Mouse (Mus musculus) heart, embryonic 11.5 days (tissue): ENCODE data around the gene Rai1. TPM values are rescaled to one million over a fixed set of nuclear protein-coding genes. Genes with fewer than 3 reads are reported as not detected.
A peak's percentile ranks its signal among the peaks of the same experiment; 100 is the strongest.

Experiments
- ATAC-seq: fragments of 200-750 bp; cut with Nextera tagmentation; replicated peaks from 2 replicates; pipeline ENCODE4 v1.8.0; 2017; ENCODE audit warnings: moderate library complexity; ENCODE audit not compliant: insufficient number of reproducible peaks, low FRiP score, low TSS enrichment
- H3K27ac ChIP-seq: fragments of 300-500 bp; sonication (generic); 2 replicates; pipeline ENCODE4 v1.5.1; 2014; ENCODE audit warnings: mild to moderate bottlenecking, low read depth, low read length
- H3K27me3 ChIP-seq: fragments of 300-500 bp; sonication (generic); 2 replicates; pipeline ENCODE4 v1.6.1; 2014; ENCODE audit warnings: mild to moderate bottlenecking, low read length, mixed read lengths; ENCODE audit not compliant: control insufficient read depth, insufficient read depth
- H3K36me3 ChIP-seq: fragments of 300-500 bp; sonication (generic); 2 replicates; pipeline ENCODE4 v1.6.1; 2014; ENCODE audit warnings: mild to moderate bottlenecking, low read length, moderate library complexity, mixed read lengths; ENCODE audit not compliant: control insufficient read depth, insufficient read depth
- H3K4me1 ChIP-seq: fragments of 300-500 bp; sonication (generic); 2 replicates; pipeline ENCODE4 v1.6.1; 2014; ENCODE audit warnings: low read length; ENCODE audit not compliant: control insufficient read depth, insufficient read depth
- H3K4me2 ChIP-seq: fragments of 300-500 bp; sonication (generic); 2 replicates; pipeline ENCODE4 v1.6.1; 2014; ENCODE audit warnings: mild to moderate bottlenecking, moderate library complexity
- H3K4me3 ChIP-seq: fragments of 300-500 bp; sonication (generic); 2 replicates; pipeline ENCODE4 v1.5.1; 2014; ENCODE audit warnings: low read depth, low read length
- H3K9ac ChIP-seq: fragments of 300-500 bp; sonication (generic); 2 replicates; pipeline ENCODE4 v1.6.1; 2014; ENCODE audit warnings: mild to moderate bottlenecking, low read depth, low read length, moderate library complexity
- H3K9me3 ChIP-seq: fragments of 300-500 bp; sonication (generic); replicated peaks from 2 replicates; pipeline ENCODE4 v1.6.1; 2016; ENCODE audit warnings: low read length; ENCODE audit not compliant: control insufficient read depth
- WGBS: fragments of 180-500 bp; shearing (Covaris S2); extraction: QIAGEN DNeasy Blood & Tissue Kit; methylation state at CpG from one replicate; pipeline ENCODE4 v1.1.7; 2014; ENCODE audit not compliant: insufficient replicate concordance; 5-methylcytosine and 5-hydroxymethylcytosine counted together
- polyA plus RNA-seq: library from polyadenylated mRNA; unstranded; fragments of >200 nt; fragmentation: Nextera tagmentation; extraction: Ambion mirVana; gene quantifications from 2 replicates; pipeline ENCODE4 v1.2.1, GENCODE M21; 2014

Rai1 gene
- 20.5 and 24.4 TPM in 2 replicates for polyA plus RNA-seq

DNA sequence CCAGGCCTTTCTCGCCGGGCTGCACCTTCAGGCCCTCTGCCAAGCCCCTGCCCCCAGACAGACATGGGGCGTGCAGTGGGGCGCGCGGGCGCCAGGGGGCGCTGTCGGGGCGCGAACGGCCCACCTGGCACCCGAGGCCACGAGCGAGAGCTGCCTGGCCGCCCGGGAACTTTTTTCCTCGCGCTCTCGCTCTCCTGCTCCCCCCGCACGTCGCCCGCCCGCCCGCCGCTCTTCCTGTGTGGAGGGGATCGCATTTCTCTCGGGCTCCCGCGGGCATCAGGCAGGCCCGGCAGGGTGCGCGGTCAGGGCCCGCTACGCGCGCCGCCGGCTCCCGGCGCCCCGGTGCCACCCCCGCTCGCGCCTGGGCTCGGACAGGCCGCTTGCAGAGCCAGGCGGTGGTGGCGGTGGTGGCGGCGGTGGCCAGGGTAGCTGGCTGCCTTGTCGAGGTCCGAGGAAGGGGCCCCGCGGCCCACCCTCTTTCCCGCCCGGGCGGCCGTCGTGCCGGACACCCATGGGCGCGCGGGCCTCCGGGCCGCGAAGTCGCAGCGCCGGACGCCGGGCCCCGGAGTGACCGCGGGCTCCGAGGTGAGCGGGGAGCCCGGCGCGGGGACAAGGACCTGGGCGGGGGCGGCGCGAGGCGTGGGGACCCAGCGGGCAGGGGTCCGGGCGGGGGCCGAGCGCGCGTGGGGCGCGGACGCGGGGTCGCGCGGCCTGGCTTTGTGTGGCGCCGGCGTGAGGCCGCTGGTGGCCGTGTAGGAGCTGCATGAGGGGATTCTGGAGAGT lies at the start of gene Rai1:
TSS of gene Rai1 (plus strand) at position 204 of the 783 bp plus-strand sequence.
- no peaks in the 10 kb centered on the region for H3K9me3 ChIP-seq
- WGBS, result under 1% methylated on average over 51 of the region's 105 CpGs
- H3K9ac ChIP-seq, result peak within 1 kb of the TSS; percentile 100
- ATAC-seq, result peak; percentile 72
- H3K36me3 ChIP-seq, result no peaks in the 10 kb centered on the region
- peaks cover 36% of the 10 kb centered on the region for H3K4me1 ChIP-seq
- peak within 1 kb of the TSS; percentile 95 for H3K4me3 ChIP-seq
- H3K4me2 ChIP-seq, result peak within 1 kb of the TSS; percentile 86
- H3K27ac ChIP-seq, result peak within 1 kb of the TSS; percentile 99
- H3K27me3 ChIP-seq, result no peaks in the 10 kb centered on the region

DNA sequence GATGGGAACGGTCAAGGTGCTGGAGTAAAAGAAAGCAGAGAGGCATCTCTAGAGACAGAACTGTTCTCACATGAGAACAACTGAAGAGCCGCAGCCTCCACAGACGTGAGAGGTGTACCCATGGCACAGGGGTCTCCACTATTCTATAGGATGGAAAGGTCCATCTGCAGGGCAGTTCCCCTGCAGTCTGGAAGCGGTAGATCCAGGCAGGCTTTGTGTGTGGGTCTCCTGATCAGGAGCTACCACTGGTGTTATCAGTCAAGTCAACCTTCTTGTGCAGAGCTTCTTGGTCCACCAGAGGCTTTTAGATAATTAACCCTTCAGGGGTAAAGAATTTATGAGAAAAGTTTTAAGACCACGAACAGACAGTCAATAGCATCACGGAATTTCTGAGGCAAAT lies 48.3 kb upstream of the Rai1 start:
- Histone ChIP-seq H3K27me3 (no peaks in the 10 kb centered on the region), H3K4me1 (0 out of 2 replicates have a peak, but pooled peaks cover 2% of the 10 kb centered on the region), H3K4me2 (no peak overlapping the region), H3K36me3 (no peaks in the 10 kb centered on the region), H3K9me3 (no peaks in the 10 kb centered on the region), H3K9ac (no peak overlapping the region), H3K4me3 (no peak overlapping the region), H3K27ac (no peak overlapping the region)
- ATAC-seq, result no peak
- WGBS, result 65% methylated on average over 6 of the region's 6 CpGs

DNA sequence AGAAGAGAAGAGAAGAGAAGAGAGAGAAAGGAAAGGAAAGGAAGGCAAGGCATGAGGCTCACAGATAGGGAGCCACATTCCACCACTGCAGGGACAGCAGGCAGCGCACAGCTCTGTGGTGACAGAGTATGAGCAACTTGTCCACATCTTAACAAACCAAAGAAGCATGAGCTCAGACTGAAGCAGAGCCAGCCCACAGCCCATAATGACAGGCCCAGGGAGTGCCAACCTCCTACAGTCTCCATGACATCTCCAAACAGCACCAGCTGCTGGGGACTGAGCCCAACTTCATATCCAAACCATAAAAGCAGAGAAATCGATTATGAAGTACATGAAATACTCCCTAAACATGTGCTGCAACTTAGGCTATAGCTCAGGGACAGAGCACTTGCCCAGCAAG lies 46.8 kb upstream of the Rai1 start:
- Histone ChIP-seq H3K4me1 (0 out of 2 replicates have a peak, but pooled peaks cover 2% of the 10 kb centered on the region), H3K27ac (no peak overlapping the region), H3K4me3 (no peak overlapping the region), H3K9ac (no peak overlapping the region), H3K36me3 (no peaks in the 10 kb centered on the region), H3K9me3 (no peaks in the 10 kb centered on the region), H3K27me3 (no peaks in the 10 kb centered on the region), H3K4me2 (no peak overlapping the region)
- whole genome bisulfite sequencing, result 64% methylated on average over 2 of the region's 2 CpGs
- ATAC-seq, result no peak

DNA sequence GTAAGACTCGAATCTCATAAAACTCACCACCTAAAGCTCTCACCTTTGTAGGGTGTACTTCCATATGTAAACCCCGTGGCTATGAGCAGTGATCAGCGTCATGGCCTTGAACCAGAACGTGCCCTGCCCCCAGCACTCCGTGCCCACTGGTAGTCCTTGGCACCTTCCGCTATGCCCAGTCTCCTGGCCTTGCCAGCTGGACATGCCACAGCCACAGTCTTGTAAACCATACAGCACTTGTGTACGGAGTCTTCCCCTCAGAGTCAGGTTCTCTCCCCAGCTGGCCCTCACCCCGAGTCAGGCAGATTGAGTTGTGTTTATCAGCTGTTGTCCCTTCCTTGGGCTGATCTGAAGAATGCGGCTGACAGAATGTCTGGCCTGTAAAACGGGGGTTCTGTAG lies 46.4 kb upstream of the Rai1 start:
- Histone ChIP-seq H3K4me3 (no peak overlapping the region), H3K4me1 (0 out of 2 replicates have a peak, but pooled peaks cover 2% of the 10 kb centered on the region), H3K4me2 (no peak overlapping the region), H3K9me3 (no peaks in the 10 kb centered on the region), H3K36me3 (no peaks in the 10 kb centered on the region), H3K27me3 (no peaks in the 10 kb centered on the region), H3K9ac (no peak overlapping the region), H3K27ac (no peak overlapping the region)
- ATAC-seq, result no peak
- 64% methylated on average over 10 of the region's 10 CpGs for WGBS

DNA sequence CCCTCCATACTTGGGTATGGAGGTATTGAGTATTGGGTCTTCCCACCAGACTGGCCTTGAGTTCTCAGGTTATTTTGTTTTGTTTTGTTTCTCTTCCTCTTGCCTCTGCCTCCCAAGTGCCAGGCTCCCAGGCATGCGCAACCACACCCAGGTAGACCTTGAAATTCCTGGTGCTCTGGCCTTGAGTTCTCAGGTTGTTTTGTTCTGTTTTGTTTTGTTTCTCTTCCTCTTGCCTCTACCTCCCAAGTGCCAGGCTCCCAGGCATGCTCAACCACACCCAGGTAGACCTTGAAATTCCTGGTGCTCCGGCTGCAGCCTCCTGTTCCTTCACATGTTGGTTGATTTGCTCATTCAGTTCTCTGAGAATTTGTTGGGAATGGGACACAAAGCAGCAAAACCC lies 44.8 kb upstream of the Rai1 start:
- ATAC-seq, result no peak
- H3K36me3 ChIP-seq, result no peaks in the 10 kb centered on the region
- no peak overlapping the region for H3K4me3 ChIP-seq
- H3K4me2 ChIP-seq, result no peak overlapping the region
- H3K4me1 ChIP-seq, result 0 out of 2 replicates have a peak, but pooled peaks cover 2% of the 10 kb centered on the region
- no peaks in the 10 kb centered on the region for H3K9me3 ChIP-seq
- H3K9ac ChIP-seq, result no peak overlapping the region
- H3K27ac ChIP-seq, result no peak overlapping the region
- 94% methylated on average over 2 of the region's 2 CpGs for whole genome bisulfite sequencing
- H3K27me3 ChIP-seq, result no peaks in the 10 kb centered on the region

DNA sequence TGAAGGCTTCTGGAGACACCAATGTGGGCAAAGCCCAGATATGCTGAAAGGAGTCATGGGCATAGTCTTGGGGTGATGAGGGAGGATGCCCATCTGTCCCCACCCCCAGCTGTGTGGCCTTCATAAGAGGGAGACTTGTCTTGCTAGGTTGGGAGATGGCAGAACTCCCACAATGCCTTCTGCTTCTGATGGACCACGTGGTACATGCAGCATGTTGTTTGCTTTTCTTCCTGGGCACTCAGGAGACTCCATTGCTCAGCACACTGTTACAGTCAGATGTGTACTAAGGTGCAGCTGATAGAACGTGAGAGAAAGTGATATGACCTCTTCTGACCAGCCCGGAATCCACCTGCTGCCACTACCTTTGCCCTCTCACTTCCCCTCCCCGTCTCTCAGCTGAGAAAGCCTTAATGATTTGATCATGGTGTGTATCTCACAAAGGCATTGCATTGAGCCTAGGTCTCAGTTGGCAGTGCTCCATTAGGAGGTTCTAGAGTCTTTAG lies 43.3 kb upstream of the Rai1 start:
- H3K4me1 ChIP-seq, result 0 out of 2 replicates have a peak, but pooled peaks cover 2% of the 10 kb centered on the region
- no peak overlapping the region for H3K4me2 ChIP-seq
- no peaks in the 10 kb centered on the region for H3K27me3 ChIP-seq
- 67% methylated on average over 4 of the region's 4 CpGs for WGBS
- no peak overlapping the region for H3K27ac ChIP-seq
- no peak overlapping the region for H3K9ac ChIP-seq
- no peak overlapping the region for H3K4me3 ChIP-seq
- no peaks in the 10 kb centered on the region for H3K36me3 ChIP-seq
- no peaks in the 10 kb centered on the region for H3K9me3 ChIP-seq
- no peak for ATAC-seq

DNA sequence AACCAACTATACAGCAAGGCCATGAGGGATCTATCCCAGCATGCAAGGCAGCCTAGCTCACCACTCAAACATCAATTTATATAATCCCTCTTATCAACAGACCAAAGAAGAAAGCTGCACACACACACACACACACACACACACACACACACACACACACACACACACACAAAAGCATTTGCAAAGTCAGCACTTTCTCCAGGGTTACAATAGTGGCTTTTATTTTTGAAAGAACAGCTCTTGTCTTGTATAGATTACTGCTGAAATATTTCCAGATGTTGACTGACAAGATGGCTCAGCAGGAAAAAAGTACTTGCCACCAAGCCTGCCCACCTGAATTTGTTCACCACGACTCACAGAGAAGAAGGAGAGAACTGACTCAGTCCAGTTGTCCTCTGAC lies 39.5 kb upstream of the Rai1 start:
- Histone ChIP-seq H3K27ac (no peak overlapping the region), H3K4me3 (no peak overlapping the region), H3K27me3 (no peaks in the 10 kb centered on the region), H3K4me1 (no peaks in the 10 kb centered on the region), H3K36me3 (no peaks in the 10 kb centered on the region), H3K9ac (no peak overlapping the region), H3K4me2 (no peak overlapping the region), H3K9me3 (no peaks in the 10 kb centered on the region)
- no peak for ATAC-seq
- 65% methylated on average over 1 of the region's 1 CpGs for WGBS

DNA sequence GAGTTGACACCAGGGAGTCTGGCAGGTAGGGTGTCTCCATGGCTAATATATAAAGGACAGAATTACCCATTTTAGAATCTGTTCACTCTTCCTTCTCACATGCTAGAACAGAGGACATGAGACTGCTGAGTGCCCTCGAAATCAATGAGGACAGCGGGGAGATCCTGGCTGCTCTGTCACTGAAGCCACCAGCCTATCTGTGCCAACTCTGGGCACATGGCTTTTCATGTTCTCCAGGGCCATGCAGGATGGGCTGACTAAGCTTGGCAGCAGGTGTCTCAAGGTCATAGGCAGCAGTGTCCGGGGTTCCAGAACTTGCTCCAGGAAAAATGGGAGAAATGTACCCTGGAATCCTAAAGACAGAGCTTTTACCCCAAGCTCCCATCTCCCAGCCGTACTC lies 37.2 kb upstream of the Rai1 start:
- ATAC-seq, result no peak
- WGBS, result 87% methylated on average over 4 of the region's 4 CpGs
- Histone ChIP-seq H3K27ac (no peak overlapping the region), H3K9me3 (no peaks in the 10 kb centered on the region), H3K4me2 (no peak overlapping the region), H3K4me3 (no peak overlapping the region), H3K27me3 (no peaks in the 10 kb centered on the region), H3K4me1 (no peaks in the 10 kb centered on the region), H3K36me3 (no peaks in the 10 kb centered on the region), H3K9ac (no peak overlapping the region)

DNA sequence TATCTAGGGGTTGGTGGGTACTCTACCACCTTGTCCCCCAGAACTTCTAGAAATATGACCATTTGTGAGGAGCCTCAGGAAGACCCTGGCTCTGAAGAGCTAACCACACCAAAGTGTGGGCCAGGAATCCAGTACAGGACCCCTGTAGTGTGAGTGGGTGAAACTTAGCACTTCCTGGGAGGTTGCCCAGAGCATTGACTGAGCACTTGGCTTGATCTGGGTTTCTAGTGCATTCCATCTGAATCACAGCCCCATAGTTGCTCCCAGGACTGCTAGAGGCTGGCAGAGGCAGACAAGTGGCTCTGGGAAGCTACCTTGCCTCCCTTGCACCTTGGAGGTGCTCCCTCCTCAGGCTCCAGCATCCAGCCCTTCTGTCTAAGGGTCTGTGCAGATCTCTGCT lies 36.2 kb upstream of the Rai1 start:
- H3K4me1 ChIP-seq, result no peaks in the 10 kb centered on the region
- no peak overlapping the region for H3K9ac ChIP-seq
- no peak for ATAC-seq
- H3K27ac ChIP-seq, result no peak overlapping the region
- H3K27me3 ChIP-seq, result no peaks in the 10 kb centered on the region
- no peaks in the 10 kb centered on the region for H3K36me3 ChIP-seq
- H3K4me3 ChIP-seq, result no peak overlapping the region
- no peaks in the 10 kb centered on the region for H3K9me3 ChIP-seq
- no peak overlapping the region for H3K4me2 ChIP-seq
